Mouse (Mus musculus) kidney, postnatal 36 days (tissue): ENCODE data around the gene Olfr31.

Experiments
- DNase-seq, 2 experiments: peaks; one replicate each; pipeline ENCODE4 v3.0.0; 2021 to 2022; ENCODE audit warnings: mixed read lengths in 2 of 2

Olfr31 gene

DNA sequence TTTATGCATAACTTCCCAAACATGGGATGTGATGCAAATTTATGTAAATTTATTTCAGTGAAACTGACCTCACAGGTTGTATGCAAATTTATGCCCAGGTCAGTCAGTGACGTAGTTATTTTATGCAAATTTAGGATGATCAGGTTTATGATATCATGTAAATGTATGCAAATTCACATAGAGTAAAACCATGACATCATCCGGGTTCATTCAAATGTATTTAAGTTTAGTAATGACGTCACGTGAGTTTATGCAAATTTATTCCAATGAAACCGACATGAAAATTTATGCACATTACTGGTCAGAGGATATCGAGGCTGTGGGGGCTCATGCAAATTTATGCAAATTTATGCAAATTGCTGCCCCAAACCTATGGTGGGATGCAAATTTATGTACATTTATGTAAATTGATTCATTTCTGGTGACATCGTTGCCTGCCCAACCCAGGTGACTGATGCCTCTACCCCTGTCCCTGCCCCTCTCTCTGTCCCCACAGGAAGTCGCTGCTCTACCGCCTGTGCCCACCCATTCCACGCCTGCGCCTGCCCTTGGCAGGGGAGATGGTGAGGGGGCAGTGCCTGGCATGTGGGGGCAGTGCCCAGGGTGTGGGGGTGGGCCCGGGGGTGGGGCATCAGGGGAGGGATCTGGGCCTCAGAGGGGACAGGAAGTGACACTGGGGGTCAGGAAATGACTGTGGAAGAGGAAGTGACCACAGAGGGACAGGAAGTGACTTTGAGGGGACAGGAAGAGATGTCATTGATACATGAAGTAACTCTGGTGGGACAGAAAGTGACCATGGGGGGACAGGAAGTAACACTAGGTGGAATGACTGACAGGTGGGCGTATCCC is 32.1 kb downstream of the Olfr31 start:
- DNase-seq, result no peak

DNA sequence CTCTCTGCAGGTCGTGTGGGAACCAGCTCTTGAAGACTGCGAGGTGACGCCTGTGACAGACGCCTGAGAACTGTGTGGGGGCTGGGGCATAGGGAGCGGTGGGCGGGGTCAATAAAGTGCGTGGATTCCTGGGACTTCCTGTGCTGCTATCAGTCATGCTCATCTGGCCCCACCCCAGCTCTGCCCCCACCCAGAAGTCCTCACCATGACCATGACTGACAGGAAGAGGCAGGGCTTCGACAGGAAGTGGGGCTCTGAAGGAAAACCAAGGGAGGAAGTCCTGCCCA is 32.7 kb downstream of the Olfr31 start:
- DNase-seq, result no peak
